Mouse (Mus musculus): ENCODE results near the gene Fhl4. TPM values are rescaled to one million over a fixed set of nuclear protein-coding genes. Genes with fewer than 3 reads are reported as not detected.

The Fhl4 gene
- polyA plus RNA-seq, 1 experiment from 2014 or later = 1.5 TPM

- H3K4me2 ChIP-seq (ENCODE audit: low read depth, low read length) = no peak overlapping the region
- H3K9me3 ChIP-seq (replicated peaks; ENCODE audit: control insufficient read depth, low read length) = no peaks in the 10 kb centered on the region
- no peak overlapping the region for H3K27ac ChIP-seq (ENCODE audit: low read length)
- peaks cover 2% of the 10 kb centered on the region; the same call in 1 of the 2 replicates for H3K4me1 ChIP-seq (ENCODE audit: control insufficient read depth, insufficient read depth, low read length)
- no peak overlapping the region for H3K4me3 ChIP-seq (ENCODE audit: low read length)
- no peaks in the 10 kb centered on the region for H3K27me3 ChIP-seq (ENCODE audit: control insufficient read depth, insufficient read depth, low read length)
- 67% methylated on average over 4 of the region's 4 CpGs for WGBS
- peaks cover 18% of the 10 kb centered on the region for H3K36me3 ChIP-seq (ENCODE audit: control insufficient read depth, insufficient read depth)
- no peak for ATAC-seq (replicated peaks; ENCODE audit: extremely low read depth, insufficient read depth, low FRiP score)
- no peak overlapping the region for H3K9ac ChIP-seq (ENCODE audit: low read length)
Observed at GRCm38 (mm10) chr10:85114409-85114808, 12.1 kb upstream of the Fhl4 start.

GRCm38 (mm10) chr10:85103085-85103885, 990 bp upstream of the Fhl4 start:
- ATAC-seq (replicated peaks; ENCODE audit: extremely low read depth, insufficient read depth, low FRiP score) = peak; percentile 14; the same call in 1 of the 2 replicates
- Histone ChIP-seq H3K4me3 (ENCODE audit: low read length) (peak overlapping the region; percentile 99), H3K4me2 (ENCODE audit: low read depth, low read length) (peak overlapping the region; percentile 81)

GRCm38 (mm10) chr10:85101841-85102240, 454 bp downstream of the Fhl4 start:
- H3K4me3 ChIP-seq (ENCODE audit: low read length) = peak overlapping the region; percentile 99
- H3K4me1 ChIP-seq (ENCODE audit: control insufficient read depth, insufficient read depth, low read length) = peaks cover 13% of the 10 kb centered on the region
- WGBS = 3% methylated on average over 10 of the region's 10 CpGs
- ATAC-seq (replicated peaks; ENCODE audit: extremely low read depth, insufficient read depth, low FRiP score) = peak; percentile 32; the same call in 1 of the 2 replicates
- H3K27ac ChIP-seq (ENCODE audit: low read length) = peak overlapping the region; percentile 93
- no peaks in the 10 kb centered on the region for H3K9me3 ChIP-seq (replicated peaks; ENCODE audit: control insufficient read depth, low read length)
- no peaks in the 10 kb centered on the region for H3K27me3 ChIP-seq (ENCODE audit: control insufficient read depth, insufficient read depth, low read length)
- peak overlapping the region; percentile 92 for H3K4me2 ChIP-seq (ENCODE audit: low read depth, low read length)
- peak overlapping the region; percentile 97 for H3K9ac ChIP-seq (ENCODE audit: low read length)
- H3K36me3 ChIP-seq (ENCODE audit: control insufficient read depth, insufficient read depth) = no peaks in the 10 kb centered on the region

More at GRCm38 (mm10) chr10:85103085-85103885, 990 bp upstream of the Fhl4 start:
- Histone ChIP-seq H3K9me3 (replicated peaks; ENCODE audit: control insufficient read depth, low read length) (no peaks in the 10 kb centered on the region), H3K9ac (ENCODE audit: low read length) (peak overlapping the region; percentile 98), H3K36me3 (ENCODE audit: control insufficient read depth, insufficient read depth) (no peaks in the 10 kb centered on the region), H3K27me3 (ENCODE audit: control insufficient read depth, insufficient read depth, low read length) (no peaks in the 10 kb centered on the region), H3K4me1 (ENCODE audit: control insufficient read depth, insufficient read depth, low read length) (peaks cover 13% of the 10 kb centered on the region), H3K27ac (ENCODE audit: low read length) (peak overlapping the region; percentile 94)
- under 1% methylated on average over 34 of the region's 34 CpGs for WGBS

- no peaks in the 10 kb centered on the region for H3K27me3 ChIP-seq (ENCODE audit: control insufficient read depth, insufficient read depth, low read length)
- ATAC-seq (replicated peaks; ENCODE audit: extremely low read depth, insufficient read depth, low FRiP score) = no peak
- H3K4me2 ChIP-seq (ENCODE audit: low read depth, low read length) = no peak overlapping the region
- H3K4me3 ChIP-seq (ENCODE audit: low read length) = no peak overlapping the region
- no peaks in the 10 kb centered on the region for H3K36me3 ChIP-seq (ENCODE audit: control insufficient read depth, insufficient read depth)
- 59% methylated on average over 4 of the region's 4 CpGs for WGBS
- H3K9ac ChIP-seq (ENCODE audit: low read length) = no peak overlapping the region
- no peaks in the 10 kb centered on the region for H3K9me3 ChIP-seq (replicated peaks; ENCODE audit: control insufficient read depth, low read length)
- no peak overlapping the region for H3K27ac ChIP-seq (ENCODE audit: low read length)
- H3K4me1 ChIP-seq (ENCODE audit: control insufficient read depth, insufficient read depth, low read length) = no peaks in the 10 kb centered on the region
Observed at GRCm38 (mm10) chr10:85071605-85072152, 30.6 kb downstream of the Fhl4 start.

GRCm38 (mm10) chr10:85054876-85055275, 47.4 kb downstream of the Fhl4 start:
- Histone ChIP-seq H3K4me1 (ENCODE audit: control insufficient read depth, insufficient read depth, low read length) (no peaks in the 10 kb centered on the region), H3K27me3 (ENCODE audit: control insufficient read depth, insufficient read depth, low read length) (no peaks in the 10 kb centered on the region), H3K4me2 (ENCODE audit: low read depth, low read length) (no peak overlapping the region), H3K9ac (ENCODE audit: low read length) (no peak overlapping the region), H3K4me3 (ENCODE audit: low read length) (no peak overlapping the region), H3K9me3 (replicated peaks; ENCODE audit: control insufficient read depth, low read length) (no peaks in the 10 kb centered on the region), H3K27ac (ENCODE audit: low read length) (no peak overlapping the region), H3K36me3 (ENCODE audit: control insufficient read depth, insufficient read depth) (no peaks in the 10 kb centered on the region)
- WGBS = 70% methylated on average over 2 of the region's 2 CpGs
- ATAC-seq (replicated peaks; ENCODE audit: extremely low read depth, insufficient read depth, low FRiP score) = no peak

- Histone ChIP-seq H3K27me3 (ENCODE audit: control insufficient read depth, insufficient read depth, low read length) (no peaks in the 10 kb centered on the region), H3K4me2 (ENCODE audit: low read depth, low read length) (no peak overlapping the region), H3K4me1 (ENCODE audit: control insufficient read depth, insufficient read depth, low read length) (no peaks in the 10 kb centered on the region), H3K27ac (ENCODE audit: low read length) (no peak overlapping the region), H3K4me3 (ENCODE audit: low read length) (no peak overlapping the region), H3K9me3 (replicated peaks; ENCODE audit: control insufficient read depth, low read length) (no peaks in the 10 kb centered on the region), H3K9ac (ENCODE audit: low read length) (no peak overlapping the region), H3K36me3 (ENCODE audit: control insufficient read depth, insufficient read depth) (no peaks in the 10 kb centered on the region)
- WGBS = 26% methylated on average over 4 of the region's 4 CpGs
- ATAC-seq (replicated peaks; ENCODE audit: extremely low read depth, insufficient read depth, low FRiP score) = no peak
Observed at GRCm38 (mm10) chr10:85052451-85052850, 49.8 kb downstream of the Fhl4 start.

GRCm38 (mm10) chr10:85050668-85051208, 51.6 kb downstream of the Fhl4 start:
- Histone ChIP-seq H3K4me1 (ENCODE audit: control insufficient read depth, insufficient read depth, low read length) (no peaks in the 10 kb centered on the region), H3K36me3 (ENCODE audit: control insufficient read depth, insufficient read depth) (no peaks in the 10 kb centered on the region), H3K27me3 (ENCODE audit: control insufficient read depth, insufficient read depth, low read length) (no peaks in the 10 kb centered on the region), H3K9ac (ENCODE audit: low read length) (no peak overlapping the region), H3K27ac (ENCODE audit: low read length) (no peak overlapping the region), H3K4me2 (ENCODE audit: low read depth, low read length) (no peak overlapping the region), H3K4me3 (ENCODE audit: low read length) (no peak overlapping the region), H3K9me3 (replicated peaks; ENCODE audit: control insufficient read depth, low read length) (no peaks in the 10 kb centered on the region)
- ATAC-seq (replicated peaks; ENCODE audit: extremely low read depth, insufficient read depth, low FRiP score) = no peak
- WGBS = 45% methylated on average over 4 of the region's 4 CpGs

- no peaks in the 10 kb centered on the region for H3K9me3 ChIP-seq (replicated peaks; ENCODE audit: control insufficient read depth, low read length)
- no peaks in the 10 kb centered on the region for H3K27me3 ChIP-seq (ENCODE audit: control insufficient read depth, insufficient read depth, low read length)
- H3K27ac ChIP-seq (ENCODE audit: low read length) = no peak overlapping the region
- no peak overlapping the region for H3K9ac ChIP-seq (ENCODE audit: low read length)
- H3K4me3 ChIP-seq (ENCODE audit: low read length) = no peak overlapping the region
- no peak overlapping the region for H3K4me2 ChIP-seq (ENCODE audit: low read depth, low read length)
- ATAC-seq (replicated peaks; ENCODE audit: extremely low read depth, insufficient read depth, low FRiP score) = no peak
- H3K36me3 ChIP-seq (ENCODE audit: control insufficient read depth, insufficient read depth) = no peaks in the 10 kb centered on the region
- H3K4me1 ChIP-seq (ENCODE audit: control insufficient read depth, insufficient read depth, low read length) = peaks cover 7% of the 10 kb centered on the region
- 92% methylated on average over 8 of the region's 8 CpGs for WGBS
Observed at GRCm38 (mm10) chr10:85048008-85048407, 54.3 kb downstream of the Fhl4 start.

- no peaks in the 10 kb centered on the region for H3K36me3 ChIP-seq (ENCODE audit: control insufficient read depth, insufficient read depth)
- 0 out of 2 replicates have a peak overlapping the region, but pooled peaks have one; percentile 15 for H3K4me2 ChIP-seq (ENCODE audit: low read depth, low read length)
- 23% methylated on average over 5 of the region's 5 CpGs for WGBS
- no peak for ATAC-seq (replicated peaks; ENCODE audit: extremely low read depth, insufficient read depth, low FRiP score)
- H3K27me3 ChIP-seq (ENCODE audit: control insufficient read depth, insufficient read depth, low read length) = no peaks in the 10 kb centered on the region
- H3K27ac ChIP-seq (ENCODE audit: low read length) = no peak overlapping the region
- H3K9ac ChIP-seq (ENCODE audit: low read length) = no peak overlapping the region
- no peak overlapping the region for H3K4me3 ChIP-seq (ENCODE audit: low read length)
- H3K4me1 ChIP-seq (ENCODE audit: control insufficient read depth, insufficient read depth, low read length) = peaks cover 7% of the 10 kb centered on the region
- H3K9me3 ChIP-seq (replicated peaks; ENCODE audit: control insufficient read depth, low read length) = no peaks in the 10 kb centered on the region
Observed at GRCm38 (mm10) chr10:85046585-85046984, 55.7 kb downstream of the Fhl4 start.
